Mouse (Mus musculus) natural killer cell, adult 2 months (primary cell): Measurements from ENCODE around the gene Gfod1.
A peak's percentile ranks its signal among the peaks of the same experiment; 100 is the strongest.

Experiments
- DNase-seq, 2 experiments: peaks; one replicate each; pipeline ENCODE4 v3.0.0; 2022; ENCODE audit warnings: low spot score in 2 of 2

Gfod1 gene

DNA sequence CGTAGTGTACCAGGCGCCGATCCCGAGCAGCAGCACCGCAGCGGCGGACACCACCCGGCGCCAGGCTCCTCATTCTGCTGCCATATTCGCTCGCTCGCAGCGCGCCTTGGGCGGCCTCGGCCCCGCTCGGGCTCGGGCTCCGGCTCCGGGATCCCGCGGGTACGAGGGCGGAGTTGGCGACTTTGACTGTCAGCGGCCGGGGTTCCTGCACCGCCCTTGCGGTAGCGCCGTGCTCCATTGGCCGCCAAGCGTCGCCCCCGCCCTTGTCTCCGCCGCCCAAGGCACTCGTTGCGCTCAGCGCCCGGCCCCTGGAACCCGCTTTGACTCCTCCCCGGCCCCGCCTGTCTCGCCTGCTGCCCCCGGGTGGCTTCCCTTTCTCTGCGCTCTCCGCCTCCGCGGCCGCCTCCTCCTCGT, at the start of gene Gfod1:
Gene Gfod1, minus strand, starts transcription at position 155 of the 414 bp plus-strand sequence.
- peak; percentile 91 to 94 for DNase-seq

DNA sequence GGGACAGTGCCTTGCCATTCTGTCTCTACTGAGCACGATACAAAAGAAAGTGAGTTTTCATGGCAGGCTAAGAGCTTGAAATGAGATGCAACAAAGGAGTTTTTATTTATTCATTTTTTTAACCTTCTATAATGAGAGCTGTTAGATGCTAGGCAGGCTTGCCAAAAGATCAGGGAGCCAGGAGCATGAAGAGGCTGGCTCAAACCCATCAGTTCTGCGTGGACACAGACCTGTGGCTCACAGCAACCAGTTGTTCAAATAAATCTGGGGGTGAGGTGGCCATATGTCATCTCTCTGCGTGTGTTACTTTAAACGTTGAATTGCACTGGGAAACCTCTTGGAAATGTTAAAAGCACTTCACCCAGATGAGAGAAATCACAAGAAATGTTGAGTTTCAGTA, 49.4 kb upstream of the Gfod1 start:
- no peak for DNase-seq

- DNase-seq, result no peak
Observed at GRCm38 (mm10) chr13:43350489-43351169, 46.7 kb upstream of the Gfod1 start.

DNA sequence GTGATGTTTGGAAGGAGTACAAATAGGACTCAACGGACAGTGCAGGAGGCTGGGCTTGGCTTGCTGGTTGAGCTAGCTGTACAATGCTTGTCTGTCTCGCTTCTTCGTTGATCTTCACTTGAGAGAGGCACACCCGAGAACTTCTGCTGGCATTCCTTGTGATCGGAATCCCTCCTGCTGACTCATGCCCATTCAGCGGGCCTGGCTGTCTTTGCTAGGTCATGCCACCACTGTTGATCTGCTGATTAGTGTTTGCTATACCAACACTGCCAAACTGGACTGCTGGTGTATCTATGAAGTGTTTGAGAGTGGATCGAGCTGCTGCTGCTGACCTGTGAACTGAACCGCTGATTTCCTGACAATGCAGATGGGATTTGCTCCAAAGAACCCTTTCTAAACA, 45.4 kb upstream of the Gfod1 start:
- no peak for DNase-seq

DNA sequence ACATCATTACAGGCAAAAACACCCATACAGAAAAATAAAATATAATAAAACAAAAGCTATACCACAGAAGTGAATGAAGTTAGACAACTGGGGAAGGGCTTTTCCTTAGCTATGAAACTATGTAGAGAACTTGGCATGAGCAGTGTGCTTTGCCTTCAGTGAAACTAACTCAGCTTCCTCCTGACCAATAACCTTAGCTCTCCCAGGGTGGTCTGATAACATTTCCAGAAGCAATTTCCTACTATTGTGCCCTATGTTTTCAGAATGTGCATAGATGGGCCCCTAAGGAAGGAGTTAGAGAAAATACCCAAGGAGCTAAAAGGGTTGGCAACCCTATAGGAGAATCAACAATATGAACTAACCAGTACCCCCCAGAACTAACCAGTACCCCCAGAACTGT, 42.9 kb upstream of the Gfod1 start:
- DNase-seq, result no peak

- DNase-seq, result no peak
Observed at GRCm38 (mm10) chr13:43338632-43339031, 34.7 kb upstream of the Gfod1 start.

DNA sequence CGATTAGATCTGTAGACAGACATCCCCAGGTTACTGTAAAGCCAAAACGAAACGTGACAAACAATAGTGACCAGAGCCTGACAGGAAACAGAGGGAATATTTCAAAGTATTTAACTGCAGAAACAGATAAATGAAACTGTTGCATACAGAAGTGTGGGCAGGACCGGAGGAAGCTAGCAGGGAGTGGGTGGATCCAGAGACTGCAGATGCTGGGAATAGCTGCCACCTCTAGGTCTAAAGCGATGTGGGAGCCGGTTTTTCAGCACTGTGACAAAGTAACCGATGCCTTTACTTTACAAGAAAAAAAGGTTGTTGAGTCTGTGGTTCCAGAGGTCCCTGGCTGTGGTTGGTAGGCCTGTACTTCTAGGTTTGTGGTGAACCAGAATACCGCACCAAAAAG, 34.0 kb upstream of the Gfod1 start:
- no peak for DNase-seq

- no peak for DNase-seq
Observed at GRCm38 (mm10) chr13:43336425-43337221, 32.7 kb upstream of the Gfod1 start.

DNA sequence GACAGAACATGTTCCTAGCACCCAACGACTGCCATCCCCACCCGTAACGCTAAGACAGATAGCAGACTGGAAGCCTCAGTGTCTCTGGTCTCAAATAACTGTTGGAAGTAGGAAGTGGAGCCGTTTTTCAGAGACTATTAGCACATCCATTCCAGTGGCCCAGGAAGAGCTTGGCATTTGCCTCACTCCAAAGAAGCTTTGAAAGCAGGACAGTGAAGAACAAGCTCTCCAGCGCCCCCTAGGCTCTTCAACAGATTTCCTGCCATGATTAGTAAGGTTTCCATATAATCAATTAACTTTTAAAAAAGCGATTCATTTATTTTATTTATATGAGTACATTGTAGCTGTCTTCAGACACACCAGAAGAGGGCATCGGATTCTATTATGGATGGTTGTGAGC, 28.6 kb upstream of the Gfod1 start:
- peak in 1 of 2 experiments; percentile 17 for DNase-seq

- no peak for DNase-seq
Observed at GRCm38 (mm10) chr13:43331721-43332444, 27.9 kb upstream of the Gfod1 start.

DNA sequence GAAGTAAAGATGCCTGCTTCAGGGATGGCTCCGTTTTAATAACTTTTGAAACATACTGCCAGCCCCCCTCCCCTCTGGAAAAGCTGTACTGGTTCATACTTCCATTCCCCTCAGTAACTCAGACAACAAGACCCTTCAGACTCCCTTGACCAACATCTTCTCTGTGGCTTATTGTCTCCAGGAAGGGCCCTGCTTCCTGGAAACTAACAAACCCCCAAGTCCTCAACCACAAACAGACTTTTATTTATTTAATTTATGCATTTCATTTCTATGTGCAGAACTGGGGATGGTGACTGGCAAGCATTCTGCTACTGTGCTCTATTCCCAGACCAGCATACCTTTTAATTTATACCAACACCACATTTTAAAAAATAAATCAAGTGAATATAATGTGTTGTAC, 21.5 kb upstream of the Gfod1 start:
- DNase-seq, result no peak

GRCm38 (mm10) chr13:43321492-43321891, 17.5 kb upstream of the Gfod1 start:
- no peak for DNase-seq

GRCm38 (mm10) chr13:43319396-43319795, 15.4 kb upstream of the Gfod1 start:
- no peak for DNase-seq

DNA sequence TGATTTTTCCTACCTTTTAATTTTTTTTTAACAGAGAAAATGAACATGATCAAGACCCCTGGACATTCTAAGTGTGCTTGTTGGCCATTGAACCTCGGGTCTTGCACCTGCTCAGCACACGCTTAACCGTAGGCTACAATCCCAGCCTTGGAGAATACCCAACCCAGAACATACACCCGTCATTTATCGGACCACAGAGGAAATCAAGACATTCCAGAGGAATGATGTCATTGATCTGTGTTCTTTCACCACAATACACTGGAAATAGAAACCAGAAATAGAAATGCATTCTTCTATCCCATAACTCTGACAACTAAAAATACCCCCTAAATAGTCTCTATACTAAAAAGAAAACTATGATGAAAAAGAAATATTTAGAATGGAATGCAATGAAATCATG, 13.4 kb upstream of the Gfod1 start:
- no peak for DNase-seq

DNA sequence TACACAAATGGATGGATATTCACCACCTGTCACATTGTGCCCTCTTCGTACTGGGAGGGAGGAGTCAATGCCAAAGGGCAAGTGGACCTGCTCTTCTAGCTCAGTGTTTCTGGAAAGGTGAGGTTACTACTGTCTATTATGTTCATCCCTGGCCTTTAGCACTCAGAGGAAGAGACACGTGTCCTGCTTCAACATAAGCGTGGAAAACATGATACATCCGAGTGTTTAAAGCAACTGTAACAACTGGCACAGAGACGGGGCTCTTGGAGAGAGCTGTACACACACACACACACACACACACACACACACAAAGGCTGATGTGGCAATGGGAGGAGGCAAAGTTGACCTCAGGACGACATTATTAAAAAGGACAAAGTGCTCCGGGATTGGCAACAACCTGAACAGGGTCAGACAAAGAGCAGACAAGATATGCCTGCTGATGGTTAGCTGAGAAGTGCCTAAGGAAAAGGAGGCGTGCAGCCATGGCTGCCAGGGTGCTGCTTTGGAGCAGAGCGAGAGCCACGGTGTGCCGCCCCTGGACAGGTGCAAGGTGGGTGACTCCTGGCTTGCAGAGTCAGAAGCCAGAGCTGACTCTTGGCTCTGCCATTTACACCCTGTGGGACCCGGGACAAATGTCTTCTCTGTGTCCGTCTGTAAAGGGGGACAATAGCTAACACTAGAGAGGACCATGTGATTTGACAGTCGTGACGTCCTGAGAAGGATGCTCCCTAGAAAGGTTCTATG, 1.4 kb upstream of the Gfod1 start:
- DNase-seq, result no peak

DNA sequence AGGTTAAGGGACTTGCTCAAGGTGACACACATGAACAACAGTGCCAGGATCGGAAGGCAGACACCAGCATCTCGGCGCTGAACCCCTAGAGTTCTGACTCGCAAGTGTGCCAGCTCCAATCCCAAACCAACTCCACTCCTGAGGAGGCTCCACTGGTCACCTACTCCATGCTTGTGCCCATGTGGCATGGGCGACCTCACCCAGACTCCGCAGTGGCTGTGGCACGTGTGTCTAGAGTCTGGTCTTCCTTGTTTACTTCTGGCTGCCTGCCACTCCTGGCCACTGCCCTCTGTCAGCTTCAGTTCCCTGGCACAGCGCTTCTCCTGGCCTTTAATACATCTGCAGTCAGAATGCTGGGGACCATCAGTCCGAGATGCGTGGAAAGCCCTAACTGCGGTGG, 728 bp upstream of the Gfod1 start:
- DNase-seq, result no peak

DNA sequence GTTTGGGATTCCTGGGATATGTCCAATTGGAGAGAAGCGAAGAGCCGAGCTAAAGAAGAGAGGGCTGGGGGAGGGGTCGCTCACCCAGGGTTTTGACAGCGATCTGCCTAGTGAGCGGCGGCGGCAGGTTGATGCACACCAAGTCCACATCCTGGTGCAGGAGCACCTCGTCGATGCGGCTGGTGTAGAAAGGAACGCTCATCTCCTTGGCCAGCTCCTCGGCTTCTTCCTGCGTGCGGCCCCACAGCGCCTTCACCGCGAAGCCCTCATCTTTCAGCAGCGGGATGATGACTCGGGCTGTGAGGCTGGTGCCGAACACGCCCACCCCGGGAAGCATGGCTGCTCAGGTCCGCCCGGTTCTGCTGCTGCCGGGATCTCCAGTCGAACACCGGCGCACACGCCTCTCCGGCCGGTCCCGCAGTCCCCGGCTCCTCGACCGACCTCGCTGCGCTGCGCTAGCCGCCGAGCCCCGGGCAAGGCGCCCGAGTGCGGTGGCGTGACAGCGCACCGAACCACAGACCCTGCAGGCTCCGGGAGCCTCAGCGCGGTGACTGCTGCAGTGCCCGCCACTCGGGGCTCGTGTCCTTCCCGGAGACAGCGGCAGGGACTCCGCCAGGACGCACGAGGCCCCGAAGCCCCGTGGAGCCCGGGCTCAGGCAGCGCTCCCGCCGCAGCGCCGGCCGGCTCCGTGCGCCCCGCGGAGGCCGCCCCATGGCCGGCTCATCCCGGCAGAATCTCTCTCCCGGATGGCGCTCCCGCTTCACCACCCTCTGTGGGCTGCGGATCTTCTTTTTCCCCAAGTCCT, 609 bp downstream of the Gfod1 start:
- peak; percentile 30 to 31 for DNase-seq

DNA sequence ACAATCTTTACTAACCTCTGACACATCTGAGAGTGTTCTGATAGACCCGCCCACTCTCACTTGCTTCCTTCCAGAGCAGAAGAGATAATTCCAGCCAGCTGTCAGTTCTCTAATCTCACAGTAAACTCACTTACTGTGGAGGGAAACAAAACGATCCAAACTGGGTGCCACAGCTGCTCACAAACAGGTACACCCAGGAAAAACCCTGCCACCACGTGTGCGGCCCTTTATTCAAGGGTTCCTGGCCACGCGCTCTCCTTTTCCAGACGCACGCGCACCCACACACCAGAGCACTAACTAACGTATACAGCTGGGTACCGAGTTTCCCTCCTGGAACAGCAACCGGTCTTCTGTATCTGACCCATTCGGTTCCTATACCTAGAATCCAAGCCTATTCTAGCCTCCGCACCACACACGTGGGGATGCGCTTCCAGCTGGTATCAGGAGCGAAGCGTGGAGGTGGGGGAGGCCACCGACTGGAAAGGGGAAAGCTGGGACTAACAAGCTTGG, 1.3 kb downstream of the Gfod1 start:
- peak in 1 of 2 experiments; percentile 4 for DNase-seq

- DNase-seq, result no peak
Observed at GRCm38 (mm10) chr13:43302239-43302638, 1.7 kb downstream of the Gfod1 start.

- DNase-seq, result peak; percentile 55 to 57
Observed at GRCm38 (mm10) chr13:43300906-43301305, 3.1 kb downstream of the Gfod1 start.

DNA sequence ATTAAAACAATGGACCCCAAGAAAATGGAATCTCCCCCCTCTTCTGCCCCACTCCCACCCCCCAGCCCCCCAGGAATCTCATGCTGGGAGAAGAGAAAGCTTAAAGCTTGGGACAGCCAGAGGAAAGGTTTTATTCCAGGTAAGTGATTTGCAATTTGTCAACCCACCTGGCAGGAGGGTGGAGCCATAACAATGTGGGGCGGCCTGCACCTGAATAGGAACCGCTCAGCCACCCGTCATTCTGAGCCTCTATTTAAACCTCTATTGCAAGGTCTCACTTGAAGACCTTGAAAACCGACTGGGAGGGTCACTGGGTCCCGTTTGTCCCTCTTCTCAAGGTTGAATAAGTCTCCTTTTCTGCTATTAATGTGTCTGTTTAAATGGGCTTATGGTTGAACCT, 3.6 kb downstream of the Gfod1 start:
- no peak for DNase-seq
